ENCODE assay signal across 16 mouse cellular contexts in genomic region chr6:85465381-85465780, GRCm38 (mm10). TPM values are rescaled to one million over a fixed set of nuclear protein-coding genes. Genes with fewer than 3 reads are reported as not detected.
DNase-seq lines count a peak whose midpoint lies in the region; ATAC-seq and TF ChIP-seq lines count a peak whose summit lies in the region.
"Had no signal": no experiment of that assay in that cellular context is flagged by ENCODE, and none has a peak within 500 bp of the region (broad histone marks: within the 10 kb centered on the region; RNA-seq: fewer than 3 reads in every experiment).

No protein-coding gene starts in this region.

- H3K4me2 ChIP-seq in intestine, postnatal 0 days (replicated peaks; ENCODE audit: low read depth): no peak overlapping the region
- no peak overlapping the region for H3K4me2 ChIP-seq in intestine, embryonic 16.5 days (ENCODE audit: low read depth, low read length)
- no peak overlapping the region for H3K4me2 ChIP-seq in midbrain, embryonic 14.5 days (ENCODE audit: low read length)
- H3K4me2 ChIP-seq: embryonic facial prominence, embryonic 12.5 days; limb, embryonic 12.5 days had no signal

- peak; percentile 22 for DNase-seq in embryo, embryonic 10 days (ENCODE audit: low spot score)
- no peak for DNase-seq in embryo, embryonic 9.5 days (ENCODE audit: extremely low spot score)
- DNase-seq in midbrain, embryonic 14.5 days: peak; percentile 69
- DNase-seq in midbrain, embryonic 10.5 days (ENCODE audit: low spot score): no peak
- DNase-seq in retina, postnatal 1 day: peak; percentile 46
- DNase-seq in ovary, postnatal 36 days (ENCODE audit: low spot score): no peak
- DNase-seq: gastrocnemius, postnatal 36 days; heart, postnatal 10 days; kidney, adult 11 months; lung, postnatal 10 days; right cerebral cortex, postnatal 4 days had no signal

- H3K4me3 ChIP-seq in intestine, postnatal 0 days (ENCODE audit: low read depth, low read length): no peak overlapping the region
- no peak overlapping the region for H3K4me3 ChIP-seq in intestine, embryonic 16.5 days (ENCODE audit: low read length)
- H3K4me3 ChIP-seq in midbrain, embryonic 14.5 days (replicated peaks; ENCODE audit: low read depth, low read length): no peak overlapping the region
- H3K4me3 ChIP-seq in midbrain, embryonic 10.5 days: no peak overlapping the region
- H3K4me3 ChIP-seq: embryonic facial prominence, embryonic 12.5 days; limb, embryonic 12.5 days had no signal

- no peaks in the 10 kb centered on the region for H3K27me3 ChIP-seq in intestine, postnatal 0 days (replicated peaks; ENCODE audit: control insufficient read depth, insufficient read depth, low read length)
- no peaks in the 10 kb centered on the region for H3K27me3 ChIP-seq in intestine, embryonic 16.5 days (replicated peaks; ENCODE audit: control insufficient read depth, insufficient read depth, low read length)
- H3K27me3 ChIP-seq in midbrain, embryonic 14.5 days (ENCODE audit: control insufficient read depth, insufficient read depth, low read length): no peaks in the 10 kb centered on the region
- H3K27me3 ChIP-seq in midbrain, embryonic 10.5 days (ENCODE audit: low read depth, poor library complexity, severe bottlenecking): no peaks in the 10 kb centered on the region
- H3K27me3 ChIP-seq: embryonic facial prominence, embryonic 12.5 days; limb, embryonic 12.5 days had no signal

- H3K9me3 ChIP-seq in intestine, postnatal 0 days (ENCODE audit: control insufficient read depth): no peaks in the 10 kb centered on the region
- no peaks in the 10 kb centered on the region for H3K9me3 ChIP-seq in intestine, embryonic 16.5 days (ENCODE audit: control insufficient read depth, low read length)
- no peaks in the 10 kb centered on the region for H3K9me3 ChIP-seq in midbrain, embryonic 14.5 days (ENCODE audit: control insufficient read depth, low read length)
- H3K9me3 ChIP-seq in midbrain, embryonic 10.5 days (replicated peaks): no peaks in the 10 kb centered on the region
- H3K9me3 ChIP-seq: embryonic facial prominence, embryonic 12.5 days; limb, embryonic 12.5 days had no signal

- no peak for ATAC-seq in intestine, postnatal 0 days
- ATAC-seq in intestine, embryonic 16.5 days: no peak
- ATAC-seq in midbrain, embryonic 14.5 days (ENCODE audit: low FRiP score, low TSS enrichment): no peak

- H3K4me1 ChIP-seq in intestine, postnatal 0 days (replicated peaks; ENCODE audit: control insufficient read depth, insufficient read depth, low read length): no peaks in the 10 kb centered on the region
- no peaks in the 10 kb centered on the region for H3K4me1 ChIP-seq in intestine, embryonic 16.5 days (ENCODE audit: control insufficient read depth, insufficient read depth, low read length)
- no peaks in the 10 kb centered on the region for H3K4me1 ChIP-seq in midbrain, embryonic 14.5 days (ENCODE audit: control insufficient read depth, insufficient read depth, low read length)
- H3K4me1 ChIP-seq in midbrain, embryonic 10.5 days: no peaks in the 10 kb centered on the region
- H3K4me1 ChIP-seq: embryonic facial prominence, embryonic 12.5 days; limb, embryonic 12.5 days had no signal

- no peak overlapping the region for H3K27ac ChIP-seq in intestine, postnatal 0 days (ENCODE audit: low read depth, low read length)
- no peak overlapping the region for H3K27ac ChIP-seq in intestine, embryonic 16.5 days (ENCODE audit: low read length)
- H3K27ac ChIP-seq in midbrain, embryonic 14.5 days (replicated peaks; ENCODE audit: low read depth, low read length): no peak overlapping the region
- no peak overlapping the region for H3K27ac ChIP-seq in midbrain, embryonic 10.5 days (replicated peaks)
- H3K27ac ChIP-seq: embryonic facial prominence, embryonic 12.5 days; limb, embryonic 12.5 days had no signal

- peak; percentile 62 for TF ChIP-seq CTCF in intestine, postnatal 0 days (IDR thresholded peaks at IDR 0.05; ENCODE audit: low read depth)

- H3K9ac ChIP-seq in intestine, postnatal 0 days (ENCODE audit: low read depth, low read length): no peak overlapping the region
- no peak overlapping the region for H3K9ac ChIP-seq in intestine, embryonic 16.5 days (ENCODE audit: low read depth, low read length)
- no peak overlapping the region for H3K9ac ChIP-seq in midbrain, embryonic 14.5 days (replicated peaks; ENCODE audit: low read length)
- H3K9ac ChIP-seq: embryonic facial prominence, embryonic 12.5 days; limb, embryonic 12.5 days had no signal

- peaks cover 87% of the 10 kb centered on the region for H3K36me3 ChIP-seq in intestine, postnatal 0 days (ENCODE audit: control insufficient read depth, insufficient read depth)
- peaks cover 34% of the 10 kb centered on the region for H3K36me3 ChIP-seq in intestine, embryonic 16.5 days (ENCODE audit: control insufficient read depth, insufficient read depth, low read length)
- peaks cover 99% of the 10 kb centered on the region for H3K36me3 ChIP-seq in midbrain, embryonic 14.5 days (ENCODE audit: control insufficient read depth, insufficient read depth, low read length)
- peaks cover 97% of the 10 kb centered on the region for H3K36me3 ChIP-seq in midbrain, embryonic 10.5 days

RNA-seq across cellular contexts. Expression of gene Pradc1, which starts 13.6 kb away (rescaled TPM):
- 23.2 and 23.7 TPM in 2 replicates for polyA plus RNA-seq in intestine, postnatal 0 days (2015; fragmentation: Nextera tagmentation; extraction: Ambion mirVana)
- 39.4 and 41.2 TPM in 2 replicates for polyA plus RNA-seq in intestine, embryonic 16.5 days (2015; fragmentation: Nextera tagmentation; extraction: Ambion mirVana)
- 15.0 and 18.5 TPM in 2 replicates for polyA plus RNA-seq in midbrain, embryonic 14.5 days (2014; fragmentation: Nextera tagmentation; extraction: Ambion mirVana)
- polyA plus RNA-seq in midbrain, embryonic 10.5 days (2016; fragmentation: Nextera tagmentation; extraction: Ambion mirVana): 42.8 and 44.9 TPM in 2 replicates

RNA-seq across cellular contexts. Expression of gene Cct7, which starts 14.1 kb away (rescaled TPM):
- polyA plus RNA-seq in intestine, postnatal 0 days (2015; fragmentation: Nextera tagmentation; extraction: Ambion mirVana): 152 and 159 TPM in 2 replicates
- polyA plus RNA-seq in intestine, embryonic 16.5 days (2015; fragmentation: Nextera tagmentation; extraction: Ambion mirVana): 417 and 458 TPM in 2 replicates
- polyA plus RNA-seq in midbrain, embryonic 14.5 days (2014; fragmentation: Nextera tagmentation; extraction: Ambion mirVana): 589 and 591 TPM in 2 replicates
- polyA plus RNA-seq in midbrain, embryonic 10.5 days (2016; fragmentation: Nextera tagmentation; extraction: Ambion mirVana): 700 and 751 TPM in 2 replicates

RNA-seq across cellular contexts. Expression of gene Smyd5, which starts 33.6 kb away (rescaled TPM):
- 10.1 and 10.9 TPM in 2 replicates for polyA plus RNA-seq in intestine, postnatal 0 days (2015; fragmentation: Nextera tagmentation; extraction: Ambion mirVana)
- 45.8 and 52.5 TPM in 2 replicates for polyA plus RNA-seq in intestine, embryonic 16.5 days (2015; fragmentation: Nextera tagmentation; extraction: Ambion mirVana)
- polyA plus RNA-seq in midbrain, embryonic 14.5 days (2014; fragmentation: Nextera tagmentation; extraction: Ambion mirVana): 54.0 and 55.9 TPM in 2 replicates
- 75.6 and 83.9 TPM in 2 replicates for polyA plus RNA-seq in midbrain, embryonic 10.5 days (2016; fragmentation: Nextera tagmentation; extraction: Ambion mirVana)

RNA-seq across cellular contexts. Expression of gene Fbxo41, which starts 37.4 kb away (rescaled TPM):
- polyA plus RNA-seq in intestine, postnatal 0 days (2015; fragmentation: Nextera tagmentation; extraction: Ambion mirVana): 0.09 and 0.10 TPM in 2 replicates
- 0.12 and 0.16 TPM in 2 replicates for polyA plus RNA-seq in intestine, embryonic 16.5 days (2015; fragmentation: Nextera tagmentation; extraction: Ambion mirVana)
- 10.1 and 11.4 TPM in 2 replicates for polyA plus RNA-seq in midbrain, embryonic 14.5 days (2014; fragmentation: Nextera tagmentation; extraction: Ambion mirVana)
- 0.68 and 0.79 TPM in 2 replicates for polyA plus RNA-seq in midbrain, embryonic 10.5 days (2016; fragmentation: Nextera tagmentation; extraction: Ambion mirVana)

RNA-seq across cellular contexts. Expression of gene Noto, which starts 41.7 kb away (rescaled TPM):
- polyA plus RNA-seq in intestine, postnatal 0 days (2015; fragmentation: Nextera tagmentation; extraction: Ambion mirVana): not detected in 2 replicates
- polyA plus RNA-seq in intestine, embryonic 16.5 days (2015; fragmentation: Nextera tagmentation; extraction: Ambion mirVana): not detected in 2 replicates
- polyA plus RNA-seq in midbrain, embryonic 14.5 days (2014; fragmentation: Nextera tagmentation; extraction: Ambion mirVana): not detected in 2 replicates
- not detected in 2 replicates for polyA plus RNA-seq in midbrain, embryonic 10.5 days (2016; fragmentation: Nextera tagmentation; extraction: Ambion mirVana)
- polyA plus RNA-seq: embryonic facial prominence, embryonic 12.5 days; forebrain, embryonic 11.5 days; limb, embryonic 12.5 days had no signal

Comparison
In these comparisons a context has a peak if more than half of its experiments do, and no peak if none do; other contexts are left out.
1. DNase-seq: peak in embryo, embryonic 10 days (single experiment), midbrain, embryonic 14.5 days (single experiment) and retina, postnatal 1 day (single experiment); none in embryo, embryonic 9.5 days (single experiment), midbrain, embryonic 10.5 days (single experiment) and ovary, postnatal 36 days (single experiment).